Mouse (Mus musculus) embryonic facial prominence, embryonic 10.5 days (tissue): Measurements from ENCODE around the gene Rhbdd1. TPM values are rescaled to one million over a fixed set of nuclear protein-coding genes. Genes with fewer than 3 reads are reported as not detected.

Experiments
- DNase-seq: peaks from one replicate; pipeline ENCODE4 v3.0.0-alpha.2; 2017; ENCODE audit warnings: low spot score
- H3K27ac ChIP-seq: fragments of 300-500 bp; sonication (generic); replicated peaks from 2 replicates; pipeline ENCODE4 v1.5.1; 2016; ENCODE audit warnings: mild to moderate bottlenecking
- H3K27me3 ChIP-seq: fragments of 300-500 bp; sonication (generic); replicated peaks from 2 replicates; pipeline ENCODE4 v1.6.1; 2016; ENCODE audit warnings: low read depth, mild to moderate bottlenecking; ENCODE audit not compliant: poor library complexity, severe bottlenecking
- H3K36me3 ChIP-seq: fragments of 300-500 bp; sonication (generic); replicated peaks from 2 replicates; pipeline ENCODE4 v1.6.1; 2016; ENCODE audit warnings: mild to moderate bottlenecking, moderate library complexity
- H3K4me1 ChIP-seq: fragments of 300-500 bp; sonication (generic); 2 replicates; pipeline ENCODE4 v1.6.1; 2016
- H3K4me3 ChIP-seq: fragments of 300-500 bp; sonication (generic); 2 replicates; pipeline ENCODE4 v1.5.1; 2016; ENCODE audit warnings: mild to moderate bottlenecking, moderate library complexity
- H3K9me3 ChIP-seq: fragments of 300-500 bp; sonication (generic); 2 replicates; pipeline ENCODE4 v1.6.1; 2016; ENCODE audit warnings: mild to moderate bottlenecking
- WGBS: fragments of 180-500 bp; shearing (Covaris S2); methylation state at CpG from one replicate; pipeline ENCODE4 v1.1.7; 2016; 5-methylcytosine and 5-hydroxymethylcytosine counted together
- polyA plus RNA-seq: library from polyadenylated mRNA; unstranded; fragments of >200 nt; fragmentation: Nextera tagmentation; extraction: Ambion mirVana; gene quantifications from 2 replicates; pipeline ENCODE4 v1.2.1, GENCODE M21; 2016

Rhbdd1 gene
- polyA plus RNA-seq, 1 experiment from 2014 or later: 10.1 TPM

DNA sequence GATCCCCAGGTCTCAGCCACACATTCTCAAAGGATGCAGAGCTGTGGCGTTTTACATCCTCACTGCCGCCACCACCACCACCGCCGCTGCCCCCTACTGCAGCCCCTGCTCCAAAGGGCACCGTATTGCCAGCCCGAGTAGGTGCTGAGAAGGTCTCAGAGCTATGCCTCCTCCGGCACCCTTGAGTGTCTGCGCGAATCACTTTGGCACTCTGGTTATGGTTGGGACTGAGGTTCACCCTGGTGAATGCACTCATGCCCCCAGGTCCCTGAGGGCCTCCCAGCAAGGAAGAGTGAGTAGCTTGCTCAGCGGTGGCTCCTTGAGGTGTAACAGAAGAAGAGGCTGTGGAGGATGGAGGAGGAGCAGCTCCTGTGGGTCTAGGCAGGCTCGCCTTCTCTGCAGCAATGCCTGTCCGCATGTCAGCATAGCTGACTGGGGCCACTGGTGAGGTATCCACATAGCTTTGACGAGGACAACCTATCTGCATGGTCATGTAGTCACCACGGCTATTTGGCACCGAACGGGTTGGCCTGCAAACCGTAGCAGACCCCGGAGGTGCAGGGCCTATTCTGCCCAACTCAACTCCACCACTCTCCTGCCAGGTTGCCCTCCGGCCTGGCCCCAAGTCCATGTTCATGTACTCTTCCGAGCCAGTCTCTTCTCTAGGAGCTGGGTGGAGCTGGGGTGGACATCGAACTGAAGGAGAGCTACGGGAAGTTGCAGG is 29.0 kb upstream of the Rhbdd1 start:
- Histone ChIP-seq H3K27ac (peak overlapping the region; percentile 75), H3K9me3 (peaks cover 9% of the 10 kb centered on the region; the same call in 1 of the 2 replicates), H3K36me3 (peaks cover 32% of the 10 kb centered on the region), H3K4me3 (peak overlapping the region; percentile 76), H3K4me1 (peaks cover 82% of the 10 kb centered on the region), H3K27me3 (peaks cover 33% of the 10 kb centered on the region)
- DNase-seq: peak; percentile 21
- WGBS: 68% methylated on average over 22 of the region's 22 CpGs

GRCm38 (mm10) chr1:82287776-82288325 is 28.4 kb upstream of the Rhbdd1 start:
- 89% methylated on average over 16 of the region's 16 CpGs for WGBS
- Histone ChIP-seq H3K9me3 (peaks cover 9% of the 10 kb centered on the region; the same call in 1 of the 2 replicates), H3K27ac (no peak overlapping the region), H3K27me3 (peaks cover 33% of the 10 kb centered on the region), H3K36me3 (peaks cover 32% of the 10 kb centered on the region), H3K4me1 (peaks cover 82% of the 10 kb centered on the region), H3K4me3 (peak overlapping the region; percentile 76)
- no peak for DNase-seq

- WGBS: 93% methylated on average over 18 of the region's 18 CpGs
- no peak for DNase-seq
- peaks cover 9% of the 10 kb centered on the region; the same call in 1 of the 2 replicates for H3K9me3 ChIP-seq
- peak overlapping the region; percentile 76 for H3K4me3 ChIP-seq
- 0 out of 2 replicates have a peak overlapping the region, but pooled peaks have one; percentile 94 for H3K27ac ChIP-seq
- peaks cover 32% of the 10 kb centered on the region for H3K36me3 ChIP-seq
- peaks cover 33% of the 10 kb centered on the region for H3K27me3 ChIP-seq
- H3K4me1 ChIP-seq: peaks cover 84% of the 10 kb centered on the region
These were observed 27.7 kb upstream of the Rhbdd1 start for GRCm38 (mm10) chr1:82288421-82288990.

DNA sequence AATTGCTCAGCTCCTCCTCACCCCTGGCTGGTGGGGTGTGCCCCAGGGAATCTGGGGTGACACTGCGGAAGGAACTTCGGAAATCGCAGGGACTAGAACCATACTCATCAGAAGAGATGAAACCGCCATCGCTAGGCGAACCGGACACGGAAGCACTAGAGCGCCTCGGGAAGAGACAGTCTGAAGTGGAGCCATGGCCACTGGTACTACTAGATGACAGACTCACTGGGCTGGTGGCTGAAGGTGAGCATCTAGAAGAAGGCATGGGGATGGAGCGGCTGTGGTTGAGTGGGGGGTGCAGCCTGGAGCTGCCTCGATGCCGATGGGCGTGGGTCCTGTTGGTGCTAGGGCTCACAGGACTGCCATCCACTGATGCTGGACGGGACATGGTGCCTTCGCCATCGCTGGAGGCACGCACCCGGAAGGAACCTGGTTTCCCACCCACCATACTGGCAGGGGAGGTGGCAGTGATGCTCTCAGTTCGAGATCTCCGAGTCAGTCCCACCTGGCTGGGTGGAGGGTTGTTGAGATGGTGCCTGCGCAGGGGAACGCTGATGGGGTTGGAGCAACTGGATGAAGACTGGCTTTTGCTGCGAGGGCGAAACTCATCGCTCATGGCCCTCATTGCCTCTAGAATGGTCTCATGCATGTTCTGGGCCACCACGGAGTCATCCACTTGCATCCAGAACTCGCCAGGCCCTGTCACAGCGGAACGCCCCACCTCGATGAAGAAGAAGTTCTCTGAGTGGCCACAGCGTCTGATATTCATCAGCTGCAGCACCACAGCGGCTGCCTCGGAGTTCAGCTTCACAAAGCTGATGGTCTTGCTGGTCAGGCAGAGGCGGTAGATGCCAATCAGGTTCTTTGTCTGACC is 26.9 kb upstream of the Rhbdd1 start:
- WGBS: 73% methylated on average over 35 of the region's 35 CpGs
- Histone ChIP-seq H3K4me1 (peaks cover 77% of the 10 kb centered on the region), H3K27me3 (peaks cover 33% of the 10 kb centered on the region), H3K9me3 (peaks cover 9% of the 10 kb centered on the region; the same call in 1 of the 2 replicates), H3K36me3 (peaks cover 32% of the 10 kb centered on the region), H3K27ac (peak overlapping the region; percentile 94), H3K4me3 (peak overlapping the region; percentile 76)
- no peak for DNase-seq

DNA sequence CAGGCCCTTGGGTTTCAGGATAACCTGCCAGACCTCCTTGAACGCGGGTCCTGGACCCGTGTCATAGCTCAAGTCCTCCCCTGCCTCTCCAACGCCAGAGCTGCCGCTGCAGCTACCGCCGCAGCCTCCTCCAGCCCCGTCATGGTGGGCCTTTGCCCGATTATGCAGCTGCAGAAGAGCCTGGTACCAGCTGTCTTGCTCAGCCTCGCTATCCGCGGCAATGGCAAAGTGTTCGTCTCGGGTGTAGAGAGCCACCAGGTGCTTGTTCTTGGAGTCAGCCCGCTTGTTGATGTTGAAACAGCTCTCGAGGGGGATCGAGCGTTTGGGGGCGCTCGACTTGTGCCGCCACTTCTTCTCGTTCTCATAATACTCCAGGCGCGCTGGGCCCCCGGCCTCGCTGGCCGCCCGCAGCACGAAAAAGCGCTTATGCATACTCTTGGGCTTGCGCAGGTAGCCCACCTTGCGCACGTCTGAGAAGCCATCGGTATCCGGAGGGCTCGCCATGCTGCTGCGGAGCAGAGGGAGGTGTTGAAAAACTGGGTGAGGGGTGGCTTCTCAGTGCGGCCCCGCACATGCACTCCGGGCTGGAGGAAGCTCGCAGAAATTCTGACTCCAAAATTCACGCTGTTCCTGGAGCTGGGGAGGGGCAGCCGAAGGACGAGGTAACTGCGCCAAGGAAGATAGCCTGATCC is 26.1 kb upstream of the Rhbdd1 start:
- peaks cover 32% of the 10 kb centered on the region for H3K36me3 ChIP-seq
- peak overlapping the region; percentile 94 for H3K27ac ChIP-seq
- DNase-seq: peak; percentile 68
- peaks cover 9% of the 10 kb centered on the region; the same call in 1 of the 2 replicates for H3K9me3 ChIP-seq
- H3K4me1 ChIP-seq: peaks cover 71% of the 10 kb centered on the region
- peaks cover 33% of the 10 kb centered on the region for H3K27me3 ChIP-seq
- H3K4me3 ChIP-seq: peak overlapping the region; percentile 76
- WGBS: under 1% methylated on average over 45 of the region's 45 CpGs

DNA sequence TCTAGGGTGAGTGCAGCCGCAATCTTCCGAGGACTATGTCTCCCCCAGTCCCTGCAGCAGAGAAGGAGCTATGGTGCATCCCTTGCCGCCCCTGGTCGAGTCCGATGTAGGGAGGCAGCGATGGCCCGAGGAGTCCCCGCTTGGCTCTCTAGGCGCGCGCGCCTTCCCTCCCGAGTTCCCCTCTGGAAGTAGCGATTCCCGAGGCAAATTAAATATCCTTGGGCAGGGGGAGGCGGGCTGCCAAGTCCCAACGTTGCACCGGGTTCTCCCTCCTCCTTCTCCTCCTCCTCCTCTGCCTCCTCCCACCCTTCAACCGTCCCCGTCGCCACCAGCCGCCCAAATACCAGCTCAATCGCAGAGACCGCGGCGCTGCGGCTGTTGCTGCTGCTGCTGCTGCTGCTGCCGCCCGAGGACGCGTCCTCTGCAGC is 25.5 kb upstream of the Rhbdd1 start:
- peaks cover 32% of the 10 kb centered on the region for H3K36me3 ChIP-seq
- peak overlapping the region; percentile 76 for H3K4me3 ChIP-seq
- H3K9me3 ChIP-seq: peaks cover 9% of the 10 kb centered on the region; the same call in 1 of the 2 replicates
- H3K27ac ChIP-seq: peak overlapping the region; percentile 94
- H3K4me1 ChIP-seq: peaks cover 65% of the 10 kb centered on the region
- WGBS: under 1% methylated on average over 31 of the region's 31 CpGs
- peak; percentile 85 for DNase-seq
- peaks cover 33% of the 10 kb centered on the region for H3K27me3 ChIP-seq

DNA sequence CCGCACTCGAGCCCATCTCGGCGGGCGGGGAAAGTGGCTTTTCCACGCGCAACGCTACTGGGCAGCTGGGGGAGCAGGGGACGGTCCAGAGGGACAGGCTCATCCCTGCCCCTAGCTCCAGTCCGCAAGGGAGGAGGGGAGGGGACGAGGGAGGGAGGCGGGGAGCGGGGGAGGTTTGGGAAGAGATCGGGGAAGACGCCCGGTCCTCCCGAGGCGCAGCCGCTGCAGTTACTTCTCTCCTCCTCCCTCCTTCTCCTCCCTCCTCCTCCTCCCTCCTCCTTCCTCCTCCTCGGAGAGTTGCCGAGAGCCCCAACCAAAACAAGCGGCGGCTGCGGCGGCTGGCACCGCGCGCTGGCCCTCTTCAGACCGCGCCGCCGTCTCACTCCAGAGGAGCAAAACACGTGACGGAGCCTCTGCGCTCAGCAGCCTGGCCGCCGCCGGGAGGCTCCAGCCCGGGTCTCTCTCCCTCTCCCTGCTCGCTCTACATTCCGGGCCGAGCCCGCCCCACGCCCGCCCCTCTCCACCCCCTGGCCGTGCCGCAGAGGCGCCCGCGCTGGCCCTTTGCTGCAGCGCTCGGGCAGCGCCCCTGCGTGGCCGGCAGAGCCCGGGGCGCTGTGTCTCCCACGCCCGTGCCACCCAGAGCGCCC is 25.0 kb upstream of the Rhbdd1 start, which contains the start of gene Irs1:
Irs1 (minus strand) TSS at position 266 of the 647 bp plus-strand sequence.
- DNase-seq: peak; percentile 93
- Histone ChIP-seq H3K27ac (peak within 1 kb of the TSS; percentile 94), H3K4me3 (peak within 1 kb of the TSS; percentile 76), H3K36me3 (peaks cover 32% of the 10 kb centered on the region), H3K27me3 (peaks cover 33% of the 10 kb centered on the region), H3K4me1 (peaks cover 62% of the 10 kb centered on the region), H3K9me3 (peaks cover 9% of the 10 kb centered on the region; the same call in 1 of the 2 replicates)
- WGBS: under 1% methylated on average over 60 of the region's 60 CpGs

DNA sequence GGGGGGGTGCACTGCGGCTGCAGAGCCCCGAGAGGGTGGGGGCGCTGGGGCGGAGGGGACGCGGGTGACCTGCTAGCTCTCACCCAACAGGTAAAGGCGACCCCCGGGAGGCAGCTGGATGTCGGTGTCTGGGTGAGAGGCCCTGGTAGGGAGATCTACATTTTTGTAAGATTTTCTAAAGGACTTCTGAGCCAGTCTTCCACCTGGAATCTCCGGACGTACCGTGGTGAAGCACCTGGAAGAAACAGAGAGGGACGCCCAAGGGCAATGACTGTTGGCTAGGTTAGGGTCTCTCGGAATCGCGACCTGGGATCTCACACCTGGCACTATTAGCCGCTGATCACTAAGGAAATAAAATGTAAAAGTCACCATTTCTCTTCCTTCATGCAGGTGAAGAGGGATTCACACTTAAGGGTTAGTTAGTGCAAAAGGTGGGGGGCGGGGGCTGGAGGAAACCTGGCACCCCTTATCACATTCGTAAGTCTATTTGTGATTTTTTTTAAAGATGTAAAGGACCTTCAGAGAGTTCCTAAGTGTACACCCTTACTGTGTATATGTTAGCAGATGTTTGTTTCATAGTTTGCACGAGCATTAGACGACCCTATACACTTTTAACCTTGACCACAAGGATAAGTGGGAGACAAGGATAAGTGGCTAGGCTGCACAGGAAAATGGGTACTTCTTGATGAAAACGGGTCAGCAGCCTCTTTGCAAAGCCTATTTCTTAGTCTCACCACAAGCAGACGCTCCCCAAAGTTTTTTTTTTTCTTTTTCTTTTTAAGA is 24.1 kb upstream of the Rhbdd1 start:
- H3K4me1 ChIP-seq: peaks cover 54% of the 10 kb centered on the region
- 2% methylated on average over 23 of the region's 23 CpGs for WGBS
- no peak for DNase-seq

GRCm38 (mm10) chr1:82292771-82293170 is 23.5 kb upstream of the Rhbdd1 start:
- H3K36me3 ChIP-seq: peaks cover 18% of the 10 kb centered on the region
- peak overlapping the region; percentile 24; the same call in 1 of the 2 replicates for H3K27ac ChIP-seq
- H3K4me3 ChIP-seq: peak overlapping the region; percentile 76
- peaks cover 47% of the 10 kb centered on the region for H3K4me1 ChIP-seq
- peak; percentile 89 for DNase-seq
- 0% methylated on average over 13 of the region's 13 CpGs for WGBS
- H3K27me3 ChIP-seq: peaks cover 19% of the 10 kb centered on the region
- H3K9me3 ChIP-seq: peaks cover 8% of the 10 kb centered on the region; the same call in 1 of the 2 replicates

More for the DNA sequence above, 24.1 kb upstream of the Rhbdd1 start:
- peaks cover 25% of the 10 kb centered on the region for H3K27me3 ChIP-seq
- peak overlapping the region; percentile 94 for H3K27ac ChIP-seq
- H3K4me3 ChIP-seq: peak overlapping the region; percentile 76
- peaks cover 9% of the 10 kb centered on the region; the same call in 1 of the 2 replicates for H3K9me3 ChIP-seq
- H3K36me3 ChIP-seq: peaks cover 25% of the 10 kb centered on the region

GRCm38 (mm10) chr1:82294102-82294501 is 22.1 kb upstream of the Rhbdd1 start:
- DNase-seq: no peak
- no peak overlapping the region for H3K4me3 ChIP-seq
- WGBS: 14% methylated on average over 6 of the region's 6 CpGs
- peaks cover 34% of the 10 kb centered on the region for H3K4me1 ChIP-seq
- H3K36me3 ChIP-seq: peaks cover 5% of the 10 kb centered on the region
- no peak overlapping the region for H3K27ac ChIP-seq
- no peaks in the 10 kb centered on the region for H3K9me3 ChIP-seq
- peaks cover 6% of the 10 kb centered on the region; the same call in 1 of the 2 replicates for H3K27me3 ChIP-seq
